Mouse (Mus musculus) forebrain, embryonic 14.5 days (tissue): Measurements from ENCODE around the gene Tacc2. TPM values are rescaled to one million over a fixed set of nuclear protein-coding genes. Genes with fewer than 3 reads are reported as not detected.

Experiments used
- ATAC-seq: fragments of 200-750 bp; cut with Nextera tagmentation; 2 replicates; pipeline ENCODE4 v1.8.0; 2017; ENCODE audit warnings: mild to moderate bottlenecking, moderate library complexity
- DNase-seq: peaks from one replicate; pipeline ENCODE4 v3.0.0-alpha.2; 2015; ENCODE audit warnings: low spot score
- H3K27ac ChIP-seq: fragments of 300-500 bp; sonication (generic); 2 replicates; pipeline ENCODE4 v1.5.1; 2014; ENCODE audit warnings: low read depth, mild to moderate bottlenecking, control low read depth, low read length, moderate library complexity
- H3K27me3 ChIP-seq: fragments of 300-500 bp; sonication (generic); replicated peaks from 2 replicates; pipeline ENCODE4 v1.6.1; 2014; ENCODE audit warnings: low read length, control low read depth, mixed read lengths; ENCODE audit not compliant: control insufficient read depth, insufficient read depth
- H3K36me3 ChIP-seq: fragments of 300-500 bp; sonication (generic); 2 replicates; pipeline ENCODE4 v1.6.1; 2014; ENCODE audit warnings: low read length, control low read depth; ENCODE audit not compliant: control insufficient read depth, insufficient read depth
- H3K4me1 ChIP-seq: fragments of 300-500 bp; sonication (generic); 2 replicates; pipeline ENCODE4 v1.6.1; 2014; ENCODE audit warnings: antibody characterized with exemption, low read length, control low read depth; ENCODE audit not compliant: control insufficient read depth, insufficient read depth
- H3K4me2 ChIP-seq: fragments of 300-500 bp; sonication (generic); 2 replicates; pipeline ENCODE4 v1.6.1; 2014; ENCODE audit warnings: mild to moderate bottlenecking, control low read depth, low read length
- H3K4me3 ChIP-seq: fragments of 300-500 bp; sonication (generic); 2 replicates; pipeline ENCODE4 v1.5.1; 2014; ENCODE audit warnings: low read depth, low read length, control low read depth
- H3K9ac ChIP-seq: fragments of 300-500 bp; sonication (generic); 2 replicates; pipeline ENCODE4 v1.6.1; 2014; ENCODE audit warnings: mild to moderate bottlenecking, low read length, control low read depth, moderate library complexity
- H3K9me3 ChIP-seq: fragments of 300-500 bp; sonication (generic); replicated peaks from 2 replicates; pipeline ENCODE4 v1.6.1; 2016; ENCODE audit warnings: low read length, control low read depth, mixed read lengths; ENCODE audit not compliant: control insufficient read depth
- WGBS: fragments of 180-500 bp; shearing (Covaris S2); extraction: QIAGEN DNeasy Blood & Tissue Kit; methylation state at CpG from one replicate; pipeline ENCODE4 v1.1.7; 2014; 5-methylcytosine and 5-hydroxymethylcytosine counted together
- polyA plus RNA-seq: library from polyadenylated mRNA; unstranded; fragments of >200 nt; fragmentation: Nextera tagmentation; extraction: Ambion mirVana; gene quantifications from 2 replicates; pipeline ENCODE4 v1.2.1, GENCODE M21; 2014

Gene Tacc2
- polyA plus RNA-seq, 1 experiment from 2014 or later: 40.2 TPM

GRCm38 (mm10) chr7:130773914-130774630 is 196.8 kb downstream of the Tacc2 start, which contains the start of gene Btbd16:
Gene Btbd16 (plus strand): TSS chr7:130774069.
- no peak within 1 kb of the TSS for H3K4me2 ChIP-seq
- H3K4me1 ChIP-seq: no peaks in the 10 kb centered on the region
- H3K36me3 ChIP-seq: no peaks in the 10 kb centered on the region
- 61% methylated on average over 9 of the region's 9 CpGs for WGBS
- DNase-seq (no peak), ATAC-seq (no peak)
- no peaks in the 10 kb centered on the region for H3K9me3 ChIP-seq
- H3K27me3 ChIP-seq: no peaks in the 10 kb centered on the region
- H3K4me3 ChIP-seq: no peak within 1 kb of the TSS
- no peak within 1 kb of the TSS for H3K9ac ChIP-seq
- H3K27ac ChIP-seq: no peak within 1 kb of the TSS

GRCm38 (mm10) chr7:130780866-130781419 is 203.7 kb downstream of the Tacc2 start:
- no peak for ATAC-seq

DNA sequence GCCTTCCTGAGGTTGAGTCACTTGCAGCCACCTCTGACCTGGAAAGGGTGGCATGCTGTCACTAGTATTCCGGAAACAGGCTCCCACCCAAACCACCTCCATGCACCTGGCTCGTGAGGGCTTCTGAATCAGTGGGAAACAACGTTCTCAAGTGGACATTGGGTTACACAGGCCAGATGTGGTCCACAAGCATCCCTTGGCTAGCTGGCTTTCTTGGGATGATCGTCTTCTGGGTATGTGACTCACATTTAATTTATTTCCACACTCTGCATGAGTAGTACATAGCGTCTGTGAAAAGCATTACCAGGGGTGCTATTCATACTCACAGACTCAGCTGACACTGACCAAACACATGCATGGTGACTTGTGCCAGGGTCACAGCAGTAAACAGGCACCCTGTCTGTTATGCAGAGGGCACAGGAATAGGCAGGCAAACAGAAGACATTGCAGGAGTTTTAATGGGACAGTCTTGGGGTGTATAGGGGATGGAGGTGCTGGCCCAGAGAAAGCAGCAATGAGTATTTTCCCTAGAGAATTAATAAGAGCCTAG is 205.3 kb downstream of the Tacc2 start:
- Histone ChIP-seq H3K27me3 (no peaks in the 10 kb centered on the region), H3K9me3 (no peaks in the 10 kb centered on the region), H3K4me1 (no peaks in the 10 kb centered on the region), H3K4me3 (no peak overlapping the region), H3K27ac (no peak overlapping the region), H3K4me2 (no peak overlapping the region), H3K36me3 (no peaks in the 10 kb centered on the region), H3K9ac (no peak overlapping the region)
- no peak for ATAC-seq
- DNase-seq: no peak
- 85% methylated on average over 5 of the region's 5 CpGs for WGBS

More at GRCm38 (mm10) chr7:130780866-130781419, 203.7 kb downstream of the Tacc2 start:
- Histone ChIP-seq H3K9me3 (no peaks in the 10 kb centered on the region), H3K27me3 (no peaks in the 10 kb centered on the region), H3K36me3 (no peaks in the 10 kb centered on the region), H3K4me3 (no peak overlapping the region), H3K4me2 (no peak overlapping the region), H3K27ac (no peak overlapping the region), H3K9ac (no peak overlapping the region), H3K4me1 (no peaks in the 10 kb centered on the region)
- no peak for DNase-seq
- WGBS: 75% methylated on average over 5 of the region's 5 CpGs

GRCm38 (mm10) chr7:130785923-130786575 is 208.8 kb downstream of the Tacc2 start:
- Histone ChIP-seq H3K4me2 (no peak overlapping the region), H3K27me3 (no peaks in the 10 kb centered on the region), H3K27ac (no peak overlapping the region), H3K9ac (no peak overlapping the region), H3K4me3 (no peak overlapping the region), H3K36me3 (no peaks in the 10 kb centered on the region), H3K4me1 (no peaks in the 10 kb centered on the region), H3K9me3 (no peaks in the 10 kb centered on the region)
- DNase-seq: no peak
- 63% methylated on average over 12 of the region's 12 CpGs for WGBS
- ATAC-seq: no peak

- Histone ChIP-seq H3K9ac (no peak overlapping the region), H3K9me3 (no peaks in the 10 kb centered on the region), H3K36me3 (no peaks in the 10 kb centered on the region), H3K4me2 (no peak overlapping the region), H3K4me3 (no peak overlapping the region), H3K27me3 (no peaks in the 10 kb centered on the region), H3K4me1 (no peaks in the 10 kb centered on the region), H3K27ac (no peak overlapping the region)
- DNase-seq (no peak), ATAC-seq (no peak)
- WGBS: 88% methylated on average over 5 of the region's 5 CpGs
These were observed 209.5 kb downstream of the Tacc2 start for GRCm38 (mm10) chr7:130786708-130787107.

DNA sequence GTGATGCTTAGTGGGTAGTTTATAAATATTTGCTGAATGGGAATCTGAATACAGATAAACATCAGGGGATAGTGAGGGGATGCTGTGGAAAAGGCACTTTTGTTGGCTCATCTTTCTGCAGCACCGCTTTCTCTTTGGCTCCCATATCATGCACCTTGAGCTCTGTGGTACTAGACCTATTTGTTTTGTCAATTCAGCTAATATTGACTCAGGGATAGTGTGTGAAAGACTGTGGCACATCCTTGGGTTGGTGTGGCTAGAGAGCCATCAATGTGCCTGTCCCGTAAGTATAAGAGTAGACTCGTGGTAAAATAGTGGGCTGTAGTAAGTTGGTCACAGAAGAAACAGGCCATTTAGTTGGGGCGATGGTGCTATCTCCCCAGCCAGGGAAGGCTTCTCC is 210.3 kb downstream of the Tacc2 start:
- no peak overlapping the region for H3K9ac ChIP-seq
- DNase-seq (no peak), ATAC-seq (no peak)
- H3K4me3 ChIP-seq: no peak overlapping the region
- H3K27ac ChIP-seq: no peak overlapping the region
- WGBS: 97% methylated on average over 4 of the region's 4 CpGs
- no peak overlapping the region for H3K4me2 ChIP-seq
- H3K4me1 ChIP-seq: no peaks in the 10 kb centered on the region
- H3K36me3 ChIP-seq: no peaks in the 10 kb centered on the region
- no peaks in the 10 kb centered on the region for H3K9me3 ChIP-seq
- no peaks in the 10 kb centered on the region for H3K27me3 ChIP-seq

DNA sequence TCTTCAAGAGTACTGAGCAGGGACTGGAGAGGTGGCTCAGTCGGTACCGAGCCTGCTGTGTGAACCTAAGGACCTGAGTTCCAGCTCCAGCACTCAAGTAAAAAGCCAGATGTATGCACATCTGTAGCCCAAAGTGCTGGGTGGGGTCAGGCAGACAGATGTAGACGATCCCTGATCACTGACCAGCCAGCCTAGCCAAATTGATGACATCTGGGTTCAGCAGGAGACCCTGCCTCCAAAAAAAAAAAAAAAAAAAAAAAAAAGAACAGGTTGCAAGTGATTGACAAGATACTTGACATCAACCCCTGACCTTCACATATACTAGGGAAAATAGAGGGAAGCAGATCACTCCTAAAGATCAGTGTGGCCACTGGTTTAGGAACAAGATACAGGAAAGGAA is 211.7 kb downstream of the Tacc2 start:
- Histone ChIP-seq H3K27me3 (no peaks in the 10 kb centered on the region), H3K4me1 (no peaks in the 10 kb centered on the region), H3K27ac (no peak overlapping the region), H3K4me3 (no peak overlapping the region), H3K9me3 (no peaks in the 10 kb centered on the region), H3K36me3 (no peaks in the 10 kb centered on the region), H3K9ac (no peak overlapping the region), H3K4me2 (no peak overlapping the region)
- WGBS: 86% methylated on average over 3 of the region's 3 CpGs
- no peak for DNase-seq
- no peak for ATAC-seq

- ATAC-seq (no peak), DNase-seq (no peak)
- H3K4me3 ChIP-seq: no peak overlapping the region
- H3K36me3 ChIP-seq: no peaks in the 10 kb centered on the region
- no peak overlapping the region for H3K4me2 ChIP-seq
- H3K27me3 ChIP-seq: no peaks in the 10 kb centered on the region
- no peak overlapping the region for H3K27ac ChIP-seq
- no peaks in the 10 kb centered on the region for H3K4me1 ChIP-seq
- H3K9me3 ChIP-seq: no peaks in the 10 kb centered on the region
- WGBS: 83% methylated on average over 7 of the region's 7 CpGs
- H3K9ac ChIP-seq: no peak overlapping the region
These were observed 212.2 kb downstream of the Tacc2 start for GRCm38 (mm10) chr7:130789456-130789855.

GRCm38 (mm10) chr7:130793671-130794070 is 216.4 kb downstream of the Tacc2 start:
- H3K4me2 ChIP-seq: no peak overlapping the region
- H3K9ac ChIP-seq: no peak overlapping the region
- 88% methylated on average over 9 of the region's 9 CpGs for WGBS
- H3K4me1 ChIP-seq: no peaks in the 10 kb centered on the region
- no peak overlapping the region for H3K4me3 ChIP-seq
- no peaks in the 10 kb centered on the region for H3K9me3 ChIP-seq
- DNase-seq (no peak), ATAC-seq (no peak)
- no peak overlapping the region for H3K27ac ChIP-seq
- H3K27me3 ChIP-seq: no peaks in the 10 kb centered on the region
- H3K36me3 ChIP-seq: no peaks in the 10 kb centered on the region
